Mouse (Mus musculus): ENCODE data around the gene Ptcd2. TPM values are rescaled to one million over a fixed set of nuclear protein-coding genes. Genes with fewer than 3 reads are reported as not detected.
"Not testable (repeated sequence)": the region's sequence is repeated elsewhere in the genome, so short reads cannot be mapped to it uniquely, and the experiment has no call there.

Gene Ptcd2
- total RNA-seq, 2 experiments from 2014 or later = 7.0 to 8.4 TPM

DNA sequence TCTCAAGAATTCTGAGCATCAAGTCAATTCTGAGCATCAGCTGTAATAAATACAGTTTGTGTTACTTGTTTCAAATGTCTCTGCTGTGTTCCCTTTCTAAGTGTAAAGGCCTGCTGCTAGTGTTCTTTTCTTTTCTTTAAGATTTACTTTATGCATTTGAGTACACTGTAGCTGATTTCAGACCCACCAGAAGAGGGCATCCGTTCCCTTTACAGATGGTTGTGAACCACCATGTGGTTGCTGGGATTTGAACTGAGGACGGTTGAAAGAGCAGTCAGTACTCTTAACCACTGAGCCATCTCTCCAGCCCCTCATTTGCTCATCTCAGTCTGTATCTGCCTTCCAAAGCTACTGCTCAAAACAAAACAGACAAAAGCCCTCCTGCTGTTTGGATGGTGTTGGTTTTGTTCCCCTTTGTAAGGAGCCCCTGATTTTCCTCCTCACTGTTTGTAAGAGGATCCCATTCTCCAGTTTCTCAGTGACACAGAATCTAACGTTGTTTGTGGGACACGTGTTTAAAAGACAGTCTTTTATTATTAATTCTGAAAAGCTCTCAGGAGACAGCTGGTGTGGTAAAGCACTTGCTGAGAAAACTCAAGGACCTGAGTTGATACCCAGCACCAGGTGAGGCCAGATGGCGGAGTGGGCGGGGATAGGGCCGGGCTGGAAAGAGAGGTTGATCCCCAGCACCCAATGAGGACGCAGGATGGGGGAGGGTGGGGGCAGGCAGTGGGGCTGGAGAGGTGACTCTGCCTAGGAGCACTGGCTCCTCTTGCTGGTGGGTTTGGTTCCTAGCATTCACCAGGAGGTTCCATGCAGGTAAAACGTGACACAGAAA, 12.1 kb upstream of the Ptcd2 start:
- no peak for ATAC-seq (replicated peaks; ENCODE audit: low FRiP score, poor library complexity, severe bottlenecking)

DNA sequence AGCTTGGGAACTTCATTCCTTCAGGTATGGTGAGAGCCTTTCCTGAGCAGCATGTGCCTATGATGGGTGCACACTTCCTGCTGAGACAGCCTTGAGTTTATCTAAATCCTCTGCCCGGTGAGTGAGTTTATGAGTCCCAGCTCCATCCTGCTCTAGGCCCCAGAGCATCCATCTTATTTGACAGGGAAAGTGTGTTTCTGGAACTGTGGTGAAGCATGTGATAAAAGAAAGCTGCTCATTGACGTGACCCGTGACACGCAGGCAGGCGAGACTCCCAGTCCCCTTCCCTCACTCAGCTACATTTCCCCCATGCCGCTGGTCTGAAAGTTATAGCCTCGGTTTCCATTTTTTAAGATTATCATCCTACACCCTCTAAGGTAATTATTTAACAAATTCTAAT, 11.4 kb upstream of the Ptcd2 start:
- ATAC-seq (replicated peaks; ENCODE audit: low FRiP score, poor library complexity, severe bottlenecking) = no peak

DNA sequence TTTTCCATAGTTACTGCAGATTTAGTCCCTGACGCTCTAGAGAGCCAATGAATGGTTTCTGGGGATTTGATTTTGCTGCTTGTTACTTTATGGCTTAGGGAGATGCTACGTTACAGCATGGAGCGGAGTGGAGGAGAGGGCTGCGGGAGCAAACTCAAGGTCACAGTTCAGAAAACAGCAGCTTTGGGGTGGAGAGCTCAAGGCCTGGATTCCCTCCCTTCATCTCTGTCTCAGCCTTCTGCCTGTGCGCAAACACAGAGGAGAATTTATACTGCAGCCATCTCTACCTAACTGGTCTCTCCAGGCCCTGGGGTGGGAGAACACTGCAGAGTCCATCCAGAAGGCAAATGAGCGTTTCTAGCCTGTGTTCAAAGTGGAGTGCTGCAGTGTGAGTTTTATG, 10.6 kb upstream of the Ptcd2 start:
- ATAC-seq (replicated peaks; ENCODE audit: low FRiP score, poor library complexity, severe bottlenecking) = no peak

DNA sequence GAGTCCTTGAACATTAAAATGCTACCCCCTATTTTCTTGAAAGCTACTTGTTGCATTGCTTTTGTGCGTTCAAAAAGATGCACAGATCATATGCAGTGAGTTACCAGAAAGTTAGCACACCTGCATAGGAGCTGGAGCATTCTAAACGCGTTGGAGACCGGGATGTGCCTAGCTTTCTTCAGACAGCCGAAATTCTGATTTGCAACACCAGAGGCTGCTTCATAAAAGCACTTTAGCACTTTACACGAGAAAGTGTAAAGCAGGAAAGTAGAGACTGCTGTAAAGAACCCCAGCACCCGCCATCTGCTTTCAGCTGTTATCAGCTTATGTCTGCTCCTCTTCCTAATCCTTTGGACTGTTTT, 9.0 kb upstream of the Ptcd2 start:
- peak; percentile 25 for ATAC-seq (replicated peaks; ENCODE audit: low FRiP score, poor library complexity, severe bottlenecking)

DNA sequence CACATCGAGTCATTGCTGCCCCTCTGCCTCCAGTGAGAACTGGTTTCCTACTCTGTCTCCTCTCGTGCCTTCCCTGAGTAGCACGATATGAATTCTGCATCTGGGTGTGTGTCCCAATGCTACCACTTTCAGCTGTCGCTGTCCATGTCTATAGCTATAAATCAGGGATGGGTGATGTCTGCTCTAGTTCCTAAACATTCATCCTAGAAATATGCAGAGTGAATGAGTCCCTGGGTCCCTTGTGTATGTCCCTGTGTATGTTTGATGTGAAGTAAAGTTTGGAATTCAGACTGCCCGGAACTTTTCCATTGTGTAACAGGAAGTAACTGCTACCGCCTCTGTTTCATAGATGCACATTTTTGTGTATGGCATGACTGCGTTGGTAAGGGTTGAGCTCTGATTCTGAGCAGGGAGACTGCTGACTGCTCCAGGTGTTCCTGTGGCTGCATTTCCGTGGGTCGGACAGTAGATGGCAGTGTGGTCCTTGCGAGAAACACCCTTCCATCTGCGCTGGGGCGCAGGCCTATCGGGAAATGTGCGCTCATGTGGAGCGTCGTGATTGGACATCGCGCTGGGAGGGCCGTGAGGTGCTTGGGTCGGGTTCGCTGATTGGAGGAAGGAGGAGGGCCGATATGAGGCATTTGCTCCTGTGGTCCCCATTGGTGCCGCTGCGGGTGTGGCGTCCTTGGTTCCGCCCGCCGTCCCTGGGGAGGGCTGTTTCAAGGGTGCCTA, 8.4 kb upstream of the Ptcd2 start:
- peak; percentile 100 for ATAC-seq (replicated peaks; ENCODE audit: low FRiP score, poor library complexity, severe bottlenecking)

DNA sequence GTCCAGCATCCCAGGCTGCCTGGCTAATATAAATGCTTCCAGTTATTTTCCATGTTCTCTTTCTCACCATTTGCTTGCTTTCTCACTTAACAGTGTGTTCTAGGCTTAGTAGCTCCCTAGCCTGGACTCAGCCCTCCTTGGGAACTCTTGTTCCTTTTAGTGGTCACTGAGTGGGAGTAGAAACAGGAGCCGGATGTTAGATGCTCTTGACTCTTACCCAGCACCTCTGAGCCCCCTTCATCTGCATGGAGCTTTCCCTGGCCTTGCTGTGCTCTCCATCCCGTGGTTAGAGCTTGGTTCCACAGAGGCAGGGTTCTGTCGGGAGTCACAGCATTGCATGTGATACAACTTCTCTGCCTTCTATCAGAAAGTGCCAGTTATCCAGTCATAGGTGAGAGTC, 7.1 kb upstream of the Ptcd2 start:
- ATAC-seq (replicated peaks; ENCODE audit: low FRiP score, poor library complexity, severe bottlenecking) = no peak

DNA sequence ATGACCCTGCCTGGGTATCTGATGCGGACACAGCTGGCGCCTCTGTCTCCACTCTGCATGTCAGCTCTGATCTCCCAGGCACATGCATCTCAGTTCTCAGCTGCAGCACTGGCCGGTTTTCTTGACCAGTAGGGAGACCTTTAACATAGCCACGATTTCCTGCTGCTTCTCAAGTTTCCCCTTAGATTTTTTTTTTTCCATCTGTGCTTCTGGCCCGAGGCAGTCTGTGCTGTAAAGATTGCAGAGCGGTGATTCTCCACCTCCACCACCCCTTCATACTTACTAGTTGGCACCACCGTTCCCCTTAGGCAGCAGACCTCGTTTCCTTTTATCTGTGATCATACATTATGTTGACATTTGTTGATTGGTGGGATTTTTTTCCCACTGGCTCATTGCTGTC, 6.7 kb upstream of the Ptcd2 start:
- ATAC-seq (replicated peaks; ENCODE audit: low FRiP score, poor library complexity, severe bottlenecking) = no peak

DNA sequence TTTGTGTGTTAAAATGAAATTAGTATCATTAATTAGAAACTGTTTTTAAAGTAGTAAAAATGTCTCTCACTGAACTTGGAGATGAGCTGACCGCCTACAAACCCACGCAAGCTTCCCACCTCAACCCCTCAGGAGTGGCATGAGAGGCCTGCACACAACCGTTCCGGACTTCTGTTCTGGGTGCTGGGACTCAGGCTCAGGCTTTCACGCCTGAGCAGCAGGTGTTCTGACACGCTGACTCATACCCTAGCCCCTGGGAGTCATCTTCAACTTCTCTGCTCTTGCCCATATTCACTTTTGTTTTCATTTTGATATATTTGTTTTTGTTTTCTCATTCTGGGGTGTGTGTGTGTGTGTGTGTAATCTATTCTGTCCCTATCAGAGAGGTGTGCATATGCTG, 5.5 kb upstream of the Ptcd2 start:
- ATAC-seq (replicated peaks; ENCODE audit: low FRiP score, poor library complexity, severe bottlenecking) = no peak

DNA sequence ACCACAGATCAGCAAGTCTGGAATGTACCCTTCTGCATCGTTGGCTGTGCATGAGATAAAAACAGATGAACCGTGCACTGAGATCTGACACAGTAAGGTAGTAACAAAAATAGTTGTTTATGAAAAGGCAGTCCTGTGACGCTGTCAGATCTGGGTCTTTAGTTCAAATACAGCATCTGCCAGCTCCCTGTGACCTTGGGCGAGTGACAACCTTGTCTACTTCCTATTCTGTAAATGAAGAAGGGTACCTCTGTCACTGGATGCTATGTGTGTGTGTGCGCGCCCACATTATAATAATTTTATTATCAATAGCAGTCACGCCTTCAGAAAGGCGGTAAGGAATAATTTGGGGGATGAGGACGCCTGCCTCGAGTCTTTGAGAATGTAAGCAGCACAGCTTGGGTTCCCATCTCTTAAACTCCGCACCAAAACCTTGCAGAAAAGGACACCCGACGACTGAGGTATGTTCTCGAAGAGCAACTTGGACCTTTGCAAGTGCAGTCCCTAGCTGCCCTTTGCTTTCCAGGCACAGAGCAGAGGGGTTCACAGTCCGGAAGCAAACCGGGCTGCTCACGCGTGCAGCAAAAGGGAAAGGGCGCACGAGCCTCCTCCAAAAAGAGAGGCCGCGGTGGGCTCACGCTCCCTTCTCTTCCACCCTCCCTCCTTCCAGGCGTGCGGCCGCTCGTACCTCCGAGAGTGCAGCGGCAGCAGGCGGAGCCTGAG, 468 bp downstream of the Ptcd2 start:
- peak; percentile 17 for ATAC-seq (replicated peaks; ENCODE audit: low FRiP score, poor library complexity, severe bottlenecking)

DNA sequence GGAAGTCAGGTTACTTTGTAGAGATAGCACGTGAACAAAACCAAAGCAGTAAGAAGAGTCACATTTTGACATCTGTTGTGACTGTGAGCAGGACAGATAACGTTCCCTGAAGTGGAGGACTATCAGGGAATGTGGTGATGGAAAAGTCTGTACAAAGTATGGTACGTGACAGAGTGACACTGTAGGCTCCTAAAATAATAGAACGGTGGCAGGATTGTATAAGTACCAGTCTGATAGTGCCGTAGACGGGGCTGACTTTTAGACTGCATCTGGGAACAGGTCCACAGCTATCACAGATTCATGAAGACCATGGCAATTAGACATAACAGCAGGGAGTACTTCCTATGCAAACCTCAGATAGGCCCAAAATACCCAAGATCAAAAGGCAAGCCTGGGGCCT, 3.0 kb downstream of the Ptcd2 start:
- no peak for ATAC-seq (replicated peaks; ENCODE audit: low FRiP score, poor library complexity, severe bottlenecking)

DNA sequence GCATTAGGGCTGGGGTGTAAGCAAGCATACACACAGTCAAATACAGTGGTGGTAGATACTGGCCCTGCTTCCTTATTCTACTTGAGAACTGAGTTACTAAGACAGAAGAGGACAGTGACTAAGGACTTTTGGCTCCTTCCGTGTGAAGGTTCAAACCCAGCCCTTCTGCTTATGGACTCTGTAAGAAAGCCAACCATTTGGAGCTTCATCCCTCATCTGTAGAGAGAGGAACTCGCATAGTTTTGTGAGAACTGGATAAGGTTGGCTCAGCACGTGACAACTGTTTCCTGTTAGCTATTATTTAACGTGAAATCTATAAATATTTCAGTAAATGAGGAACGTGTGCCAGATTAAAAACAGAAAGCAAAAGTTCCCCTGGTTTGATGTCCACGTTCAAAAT, 7.0 kb downstream of the Ptcd2 start:
- no peak for ATAC-seq (replicated peaks; ENCODE audit: low FRiP score, poor library complexity, severe bottlenecking)

DNA sequence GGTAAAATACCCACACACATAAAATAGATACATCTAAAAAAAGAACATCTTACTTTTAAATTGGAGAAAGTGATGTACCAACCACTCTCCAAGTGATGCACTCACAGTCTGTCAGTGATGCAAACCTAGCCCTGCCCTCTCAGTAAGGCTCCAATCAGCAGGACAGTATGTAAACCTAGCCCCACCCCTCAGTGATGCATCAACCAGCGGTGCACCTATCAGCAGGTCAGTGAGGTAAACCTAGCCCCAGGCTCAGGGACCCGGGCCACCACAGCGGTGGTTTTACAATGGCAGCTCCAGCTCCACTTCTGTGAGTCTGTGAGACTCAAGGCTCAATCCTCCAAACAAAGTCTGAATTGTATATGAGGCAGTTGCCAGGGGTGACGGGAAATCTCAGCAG, 13.2 kb downstream of the Ptcd2 start:
- no peak for ATAC-seq (replicated peaks; ENCODE audit: low FRiP score, poor library complexity, severe bottlenecking)

DNA sequence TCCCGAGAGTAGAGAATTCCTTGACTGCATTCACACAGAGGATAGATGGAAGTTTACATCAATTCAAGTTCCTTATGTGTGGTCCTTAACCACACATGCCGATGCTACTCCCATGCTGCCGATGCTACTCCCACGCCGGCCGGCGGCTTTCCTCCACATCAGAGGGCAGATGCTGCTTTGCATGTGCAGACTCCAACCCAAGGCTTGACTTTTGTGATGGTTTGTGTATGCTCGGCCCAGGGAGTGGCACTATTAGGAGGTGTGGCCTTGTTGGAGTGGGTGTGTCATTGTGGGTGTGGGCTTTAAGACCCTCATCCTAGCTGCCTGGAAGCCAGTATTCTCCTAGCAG, 20.2 kb downstream of the Ptcd2 start:
- ATAC-seq (replicated peaks; ENCODE audit: low FRiP score, poor library complexity, severe bottlenecking) = not testable (repeated sequence)

DNA sequence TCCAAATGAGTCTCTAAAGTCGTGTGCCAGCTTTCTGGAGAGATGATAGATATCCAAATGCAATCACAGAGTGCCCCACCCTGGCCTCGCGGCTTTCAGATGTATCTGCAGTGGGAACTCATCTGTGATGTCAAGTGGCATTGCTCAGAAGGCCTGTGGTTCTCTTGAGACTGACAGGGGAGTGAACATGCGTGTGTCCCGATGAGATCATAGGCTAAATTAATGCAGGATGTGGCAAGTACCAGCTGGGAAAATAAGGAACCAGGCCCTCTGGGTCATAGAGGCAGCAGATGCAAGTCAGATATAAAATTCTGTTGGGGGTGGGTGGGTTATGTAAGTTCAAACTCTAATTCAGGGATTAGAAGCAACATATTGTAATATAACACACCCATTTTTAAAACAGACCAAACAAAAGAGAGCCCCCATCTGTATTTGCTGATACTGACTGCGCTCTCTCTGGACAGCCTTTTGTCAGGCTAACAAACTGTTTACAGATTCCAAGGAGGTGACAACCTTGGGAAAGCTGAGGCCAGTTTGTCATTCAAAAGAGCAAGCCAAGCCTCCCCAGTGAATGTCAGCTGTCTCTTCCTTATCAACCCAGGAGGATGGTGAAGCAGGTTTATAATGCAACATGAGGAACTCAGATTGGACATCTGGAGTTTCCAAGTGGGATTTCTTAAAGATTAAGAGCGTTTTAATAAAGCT, 20.7 kb downstream of the Ptcd2 start:
- no peak for ATAC-seq (replicated peaks; ENCODE audit: low FRiP score, poor library complexity, severe bottlenecking)

DNA sequence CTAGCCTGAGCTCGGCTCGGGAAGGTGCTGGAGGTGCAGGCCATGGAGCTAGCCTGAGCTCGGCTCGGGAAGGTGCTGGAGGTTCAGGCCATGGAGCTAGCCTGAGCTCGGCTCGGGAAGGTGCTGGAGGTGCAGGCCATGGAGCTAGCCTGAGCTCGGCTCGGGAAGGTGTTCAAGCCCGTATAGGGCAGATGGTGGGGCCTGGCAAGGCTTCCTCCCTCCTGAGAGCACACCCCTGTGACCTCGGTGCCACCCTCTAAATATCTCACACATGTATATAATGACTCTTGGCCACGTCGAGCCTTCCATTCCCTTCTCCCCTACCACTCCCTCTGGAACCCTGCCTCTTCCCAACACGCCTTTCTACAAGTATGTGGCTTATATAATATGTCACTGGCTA, 21.6 kb downstream of the Ptcd2 start:
- ATAC-seq (replicated peaks; ENCODE audit: low FRiP score, poor library complexity, severe bottlenecking) = not testable (repeated sequence)

DNA sequence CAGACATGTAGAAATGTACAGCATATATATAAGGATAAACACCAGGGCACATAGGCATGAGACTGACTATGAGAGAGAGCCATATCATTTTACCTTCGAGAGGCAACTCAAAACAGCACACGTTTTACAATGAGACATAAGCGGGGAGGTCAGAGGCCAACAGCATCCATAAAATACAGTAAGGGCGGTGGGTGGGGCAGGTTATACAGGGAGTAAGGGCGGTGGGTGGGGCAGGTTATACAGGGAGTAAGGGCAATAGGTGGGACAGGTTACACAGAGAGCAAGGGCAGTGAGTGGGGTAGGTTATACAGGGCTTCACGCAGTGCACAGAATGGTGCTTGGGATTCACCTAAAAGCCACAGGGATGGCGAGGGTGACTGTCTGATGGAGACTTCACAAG, 24.1 kb downstream of the Ptcd2 start:
- no peak for ATAC-seq (replicated peaks; ENCODE audit: low FRiP score, poor library complexity, severe bottlenecking)

DNA sequence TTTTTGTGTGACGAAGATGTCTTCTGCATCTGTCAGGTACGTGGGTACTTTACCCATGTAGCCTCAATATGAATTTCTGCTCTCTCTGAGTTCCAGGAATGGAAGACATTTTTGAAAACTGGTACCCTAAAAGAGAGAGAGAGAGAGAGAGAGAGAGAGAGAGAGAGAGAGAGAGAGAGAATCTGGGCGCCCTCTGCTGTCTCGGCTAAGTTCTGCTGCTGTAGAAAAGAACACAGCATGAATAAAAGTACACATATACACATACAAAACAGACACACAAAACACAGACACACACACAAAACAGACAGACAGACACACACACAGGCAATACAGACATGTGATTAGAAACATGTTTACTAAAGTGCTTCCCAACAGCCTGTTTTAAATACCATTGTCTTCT, 27.4 kb downstream of the Ptcd2 start:
- ATAC-seq (replicated peaks; ENCODE audit: low FRiP score, poor library complexity, severe bottlenecking) = no peak

DNA sequence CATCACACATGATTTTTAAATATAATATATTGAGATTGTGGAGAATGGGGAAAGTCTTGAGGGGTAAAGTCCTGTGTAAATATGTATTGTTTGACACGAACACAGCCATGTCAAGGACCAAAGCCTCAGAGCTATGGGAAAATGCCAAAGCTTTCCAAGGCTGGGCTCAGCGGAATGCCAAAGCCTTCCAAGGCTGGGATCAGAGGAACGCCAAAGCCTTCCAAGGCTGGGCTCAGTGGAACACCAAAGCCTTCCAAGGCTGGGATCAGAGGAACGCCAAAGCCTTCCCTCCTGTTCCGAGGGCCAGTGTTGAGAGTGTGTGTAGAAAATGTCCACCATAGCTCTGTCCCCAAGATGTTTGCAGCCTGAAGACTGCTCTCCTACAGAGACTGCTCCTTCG, 28.1 kb downstream of the Ptcd2 start:
- no peak for ATAC-seq (replicated peaks; ENCODE audit: low FRiP score, poor library complexity, severe bottlenecking)

DNA sequence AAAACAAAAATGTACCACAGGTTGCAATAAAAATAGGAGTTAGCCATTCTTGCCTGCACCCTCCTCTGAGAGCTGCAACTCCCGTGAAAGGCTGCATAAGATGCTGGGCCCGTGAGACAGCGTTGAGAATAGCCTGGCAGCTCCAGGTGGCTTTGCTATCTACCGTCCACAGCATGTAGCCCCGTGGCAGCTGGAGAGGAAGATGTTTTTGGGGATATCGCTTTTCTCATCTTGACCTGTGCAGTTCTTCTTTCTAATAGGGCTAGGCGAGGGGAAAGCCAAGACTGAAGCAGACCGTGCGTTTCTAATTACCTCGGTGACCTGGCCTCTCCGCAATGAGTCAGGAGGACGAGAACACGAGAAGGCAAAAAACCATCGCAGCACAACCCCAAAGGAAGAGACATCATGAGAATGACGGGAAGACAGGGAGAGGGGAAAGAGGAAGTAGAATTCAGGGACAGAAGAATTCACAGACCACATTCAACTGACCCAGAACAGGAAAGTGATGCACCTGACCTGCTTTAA, 29.8 kb downstream of the Ptcd2 start:
- ATAC-seq (replicated peaks; ENCODE audit: low FRiP score, poor library complexity, severe bottlenecking) = no peak

DNA sequence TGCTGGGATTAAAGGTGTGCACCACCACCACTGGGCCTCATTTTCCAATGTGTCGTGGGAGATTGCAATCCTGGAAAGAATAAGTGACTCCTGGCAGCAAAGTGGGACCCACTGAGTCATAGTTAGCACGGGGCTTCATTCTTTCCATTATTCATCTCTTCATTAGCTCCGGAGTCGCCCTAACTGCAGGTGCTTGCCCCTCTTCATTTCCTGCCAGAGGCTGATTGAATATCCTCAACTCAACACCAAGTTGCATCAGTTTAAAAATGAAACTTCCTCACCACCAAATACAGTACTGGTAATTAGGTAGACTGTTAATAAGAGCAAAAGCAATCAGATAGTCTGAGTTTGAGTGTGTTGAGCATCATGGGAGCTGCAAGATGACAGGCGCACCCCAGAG, 30.4 kb downstream of the Ptcd2 start:
- ATAC-seq (replicated peaks; ENCODE audit: low FRiP score, poor library complexity, severe bottlenecking) = no peak
